Comparison of ENCODE assay signal across 22 mouse cellular contexts in the genomic region with DNA sequence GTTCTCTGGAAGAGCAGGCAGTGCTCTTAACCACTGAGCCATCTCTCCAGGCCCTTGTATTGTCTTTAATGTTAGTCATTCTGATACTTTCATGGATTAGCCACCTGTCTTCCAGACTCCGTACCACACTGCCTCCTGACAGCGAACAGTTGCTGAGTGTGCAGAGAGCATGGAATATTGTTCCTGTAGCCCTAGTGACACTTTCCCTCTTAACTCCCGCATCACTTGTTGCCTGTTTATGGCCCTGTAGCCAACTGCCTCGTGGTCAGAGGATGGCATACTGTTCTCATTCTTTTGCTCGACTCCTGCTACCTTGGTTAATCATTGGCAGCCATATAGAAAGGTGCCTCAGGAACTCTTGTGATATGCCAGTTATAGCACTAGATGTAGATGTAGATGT. TPM values are rescaled to one million over a fixed set of nuclear protein-coding genes. Genes with fewer than 3 reads are reported as not detected.
A peak's percentile ranks its signal among the peaks of the same experiment; 100 is the strongest.
DNase-seq lines count a peak whose midpoint lies in the region; ATAC-seq and TF ChIP-seq lines count a peak whose summit lies in the region.
"Had no signal": no experiment of that assay in that cellular context is flagged by ENCODE, and none has a peak within 500 bp of the region (broad histone marks: within the 10 kb centered on the region; RNA-seq: fewer than 3 reads in every experiment).

No protein-coding gene starts in this region.

- no peak for TF ChIP-seq POLR2A in embryonic fibroblast, embryonic 13.5 days (IDR thresholded peaks at IDR 0.05; ENCODE audit: low read depth, low read length)

- H3K9me3 ChIP-seq in kidney, embryonic 15.5 days (replicated peaks): no peaks in the 10 kb centered on the region
- H3K9me3 ChIP-seq in embryonic facial prominence, embryonic 13.5 days: no peaks in the 10 kb centered on the region
- H3K9me3 ChIP-seq in limb, embryonic 15.5 days: no peaks in the 10 kb centered on the region
- H3K9me3 ChIP-seq: forebrain, embryonic 12.5 days; G1E; liver, embryonic 12.5 days had no signal

- H3K4me3 ChIP-seq in kidney, embryonic 15.5 days (replicated peaks): no peak overlapping the region
- H3K4me3 ChIP-seq in embryonic facial prominence, embryonic 13.5 days: no peak overlapping the region
- H3K4me3 ChIP-seq in embryonic fibroblast, embryonic 13.5 days (ENCODE audit: insufficient read depth, low read length): no peak overlapping the region
- H3K4me3 ChIP-seq in limb, embryonic 15.5 days: no peak overlapping the region
- H3K4me3 ChIP-seq: erythroblast, embryonic 14.5 days; forebrain, embryonic 12.5 days; left cerebral cortex, adult 2 months; liver, embryonic 12.5 days had no signal

- H3K27me3 ChIP-seq in kidney, embryonic 15.5 days: no peaks in the 10 kb centered on the region
- no peaks in the 10 kb centered on the region for H3K27me3 ChIP-seq in embryonic facial prominence, embryonic 13.5 days
- H3K27me3 ChIP-seq in limb, embryonic 15.5 days: no peaks in the 10 kb centered on the region
- H3K27me3 ChIP-seq: CH12.LX; forebrain, embryonic 12.5 days; liver, embryonic 12.5 days; Patski had no signal

- H3K27ac ChIP-seq in kidney, embryonic 15.5 days: peak overlapping the region; percentile 57
- peak overlapping the region; percentile 52 for H3K27ac ChIP-seq in embryonic facial prominence, embryonic 13.5 days
- H3K27ac ChIP-seq in embryonic fibroblast, embryonic 13.5 days (ENCODE audit: insufficient read depth, low read length): peak overlapping the region; percentile 60
- H3K27ac ChIP-seq in limb, embryonic 15.5 days: peak overlapping the region; percentile 44
- H3K27ac ChIP-seq: forebrain, embryonic 12.5 days; left cerebral cortex, adult 2 months; liver, embryonic 12.5 days had no signal

- H3K36me3 ChIP-seq in kidney, embryonic 15.5 days: peaks cover 8% of the 10 kb centered on the region
- peaks cover 9% of the 10 kb centered on the region for H3K36me3 ChIP-seq in embryonic facial prominence, embryonic 13.5 days
- peaks cover 9% of the 10 kb centered on the region; the same call in 1 of the 2 replicates for H3K36me3 ChIP-seq in limb, embryonic 15.5 days
- H3K36me3 ChIP-seq: G1E; liver, embryonic 12.5 days had no signal

- H3K4me2 ChIP-seq in kidney, embryonic 15.5 days: no peak overlapping the region
- H3K4me2 ChIP-seq in embryonic facial prominence, embryonic 13.5 days: no peak overlapping the region
- no peak overlapping the region for H3K4me2 ChIP-seq in limb, embryonic 15.5 days
- H3K4me2 ChIP-seq: forebrain, embryonic 12.5 days; liver, embryonic 12.5 days; midbrain, embryonic 11.5 days had no signal

- no peak for TF ChIP-seq CTCF in embryonic fibroblast, embryonic 13.5 days (IDR thresholded peaks at IDR 0.05; ENCODE audit: borderline replicate concordance, insufficient read depth, low read length)

- WGBS in kidney, embryonic 15.5 days: 67% methylated on average over 5 of the region's 5 CpGs
- 78% methylated on average over 5 of the region's 5 CpGs for WGBS in embryonic facial prominence, embryonic 13.5 days
- 71% methylated on average over 5 of the region's 5 CpGs for WGBS in limb, embryonic 15.5 days

- peaks cover 33% of the 10 kb centered on the region for H3K4me1 ChIP-seq in kidney, embryonic 15.5 days
- peaks cover 34% of the 10 kb centered on the region for H3K4me1 ChIP-seq in embryonic facial prominence, embryonic 13.5 days
- H3K4me1 ChIP-seq in embryonic fibroblast, embryonic 13.5 days (ENCODE audit: control insufficient read depth, insufficient read depth, low read length): peaks cover 28% of the 10 kb centered on the region
- H3K4me1 ChIP-seq in limb, embryonic 15.5 days: peaks cover 40% of the 10 kb centered on the region

- no peak overlapping the region for H3K9ac ChIP-seq in kidney, embryonic 15.5 days
- H3K9ac ChIP-seq in embryonic facial prominence, embryonic 13.5 days: no peak overlapping the region
- no peak overlapping the region for H3K9ac ChIP-seq in limb, embryonic 15.5 days
- H3K9ac ChIP-seq: forebrain, embryonic 12.5 days; liver, embryonic 12.5 days had no signal

- no peak for DNase-seq in kidney, adult 8-10 months
- DNase-seq in layer of hippocampus, adult 9-11 months: no peak
- DNase-seq in ovary, postnatal 36 days (ENCODE audit: low spot score): no peak
- DNase-seq: adrenal gland, postnatal 36 days; B cell, adult 2 months; cerebellum, adult 9-10 months; heart, postnatal 36 days; lung, adult 18-20 months; lung, postnatal 10 days had no signal

- no peak for ATAC-seq in kidney, embryonic 15.5 days (replicated peaks; ENCODE audit: low FRiP score)
- ATAC-seq in embryonic facial prominence, embryonic 13.5 days (ENCODE audit: insufficient number of reproducible peaks, insufficient read depth, low FRiP score, low TSS enrichment, low read depth): no peak
- no peak for ATAC-seq in limb, embryonic 15.5 days (ENCODE audit: insufficient number of reproducible peaks, low FRiP score, low TSS enrichment, low read depth)
- ATAC-seq: hindbrain, embryonic 16.5 days; liver, embryonic 12.5 days; Patski had no signal

RNA-seq across cellular contexts. Expression of a gene that starts 45.4 kb away (rescaled TPM):
- 19.4 and 20.6 TPM in 2 replicates for polyA plus RNA-seq in kidney, embryonic 15.5 days (2015; fragmentation: Nextera tagmentation; extraction: Ambion mirVana)
- polyA plus RNA-seq in embryonic facial prominence, embryonic 13.5 days (2015; fragmentation: Nextera tagmentation; extraction: Ambion mirVana): 23.9 and 30.7 TPM in 2 replicates
- 190 and 401 TPM in 2 replicates for polyA plus RNA-seq in embryonic fibroblast, embryonic 13.5 days (2011; ENCODE audit: insufficient read length, low read depth, missing spikeins)
- 27.6 and 33.0 TPM in 2 replicates for polyA plus RNA-seq in limb, embryonic 15.5 days (2015; fragmentation: Nextera tagmentation; extraction: Ambion mirVana)
